Mouse (Mus musculus) liver, postnatal 0 days (tissue): ENCODE data around the gene Dhx30. TPM values are rescaled to one million over a fixed set of nuclear protein-coding genes. Genes with fewer than 3 reads are reported as not detected.

Experiments
- ATAC-seq: fragments of 200-750 bp; cut with Nextera tagmentation; 2 replicates; pipeline ENCODE4 v1.8.0; 2017; ENCODE audit warnings: mild to moderate bottlenecking, moderate library complexity
- DNase-seq: peaks from one replicate; pipeline ENCODE4 v3.0.0-alpha.2; 2016
- H3K27ac ChIP-seq: fragments of 300-500 bp; sonication (generic); 2 replicates; pipeline ENCODE4 v1.5.1; 2014; ENCODE audit warnings: antibody characterized with exemption, moderate library complexity, mild to moderate bottlenecking, low read depth
- H3K27me3 ChIP-seq: fragments of 300-500 bp; sonication (generic); 2 replicates; pipeline ENCODE4 v1.6.1; 2014; ENCODE audit warnings: low read length, control low read depth, mixed read lengths; ENCODE audit not compliant: insufficient read depth
- H3K36me3 ChIP-seq: fragments of 300-500 bp; sonication (generic); replicated peaks from 2 replicates; pipeline ENCODE4 v1.6.1; 2014; ENCODE audit warnings: mild to moderate bottlenecking, control low read depth, low read length, moderate library complexity, mixed read lengths; ENCODE audit not compliant: insufficient read depth
- H3K4me1 ChIP-seq: fragments of 300-500 bp; sonication (generic); 2 replicates; pipeline ENCODE4 v1.6.1; 2014; ENCODE audit warnings: antibody characterized with exemption, mild to moderate bottlenecking, control low read depth; ENCODE audit not compliant: insufficient read depth
- H3K4me2 ChIP-seq: fragments of 300-500 bp; sonication (generic); 2 replicates; pipeline ENCODE4 v1.6.1; 2014; ENCODE audit warnings: low read depth, mild to moderate bottlenecking, low read length, moderate library complexity, mixed read lengths
- H3K4me3 ChIP-seq: fragments of 300-500 bp; sonication (generic); 2 replicates; pipeline ENCODE4 v1.5.1; 2014; ENCODE audit warnings: low read depth, low read length
- H3K9ac ChIP-seq: fragments of 300-500 bp; sonication (generic); replicated peaks from 2 replicates; pipeline ENCODE4 v1.6.1; 2014; ENCODE audit warnings: mild to moderate bottlenecking, moderate library complexity
- H3K9me3 ChIP-seq: fragments of 300-500 bp; sonication (generic); 2 replicates; pipeline ENCODE4 v1.6.1; 2016; ENCODE audit warnings: mild to moderate bottlenecking, control low read depth, low read length, mixed read lengths
- CTCF ChIP-seq: sonication (generic); IDR thresholded peaks from 2 replicates; pipeline ENCODE4 v1.5.1; 2016; ENCODE audit warnings: antibody characterized with exemption, low read depth
- EP300 ChIP-seq: IDR thresholded peaks from 2 replicates; pipeline ENCODE4 v1.6.1; 2016; ENCODE audit warnings: antibody characterized with exemption, low read depth, mild to moderate bottlenecking
- WGBS: fragments of 180-500 bp; shearing (Covaris S2); extraction: QIAGEN DNeasy Blood & Tissue Kit; methylation state at CpG from one replicate; pipeline ENCODE4 v1.1.7; 2014; ENCODE audit not compliant: insufficient replicate concordance; 5-methylcytosine and 5-hydroxymethylcytosine counted together
- polyA plus RNA-seq: library from polyadenylated mRNA; unstranded; fragments of >200 nt; fragmentation: Nextera tagmentation; extraction: Ambion mirVana; gene quantifications from 2 replicates; pipeline ENCODE4 v1.2.1, GENCODE M21; 2015

The Dhx30 gene
- polyA plus RNA-seq, 1 experiment from 2014 or later, result 24.8 TPM

GRCm38 (mm10) chr9:110053305-110054079 is 64.1 kb downstream of the Dhx30 start:
- Histone ChIP-seq H3K4me3 (no peak overlapping the region), H3K4me1 (no peaks in the 10 kb centered on the region), H3K9me3 (no peaks in the 10 kb centered on the region), H3K9ac (no peak overlapping the region), H3K4me2 (no peak overlapping the region), H3K27me3 (no peaks in the 10 kb centered on the region), H3K36me3 (no peaks in the 10 kb centered on the region), H3K27ac (no peak overlapping the region)
- WGBS, result 69% methylated on average over 8 of the region's 8 CpGs
- ATAC-seq (no peak), DNase-seq (no peak)
- no peak for TF ChIP-seq CTCF
- no peak for TF ChIP-seq EP300

GRCm38 (mm10) chr9:110052951-110053304 is 64.7 kb downstream of the Dhx30 start:
- no peak overlapping the region for H3K4me2 ChIP-seq
- no peak overlapping the region for H3K9ac ChIP-seq
- no peaks in the 10 kb centered on the region for H3K36me3 ChIP-seq
- no peaks in the 10 kb centered on the region for H3K4me1 ChIP-seq
- H3K9me3 ChIP-seq, result no peaks in the 10 kb centered on the region
- TF ChIP-seq CTCF (no peak), EP300 (no peak)
- no peak overlapping the region for H3K4me3 ChIP-seq
- DNase-seq (no peak), ATAC-seq (no peak)
- H3K27me3 ChIP-seq, result no peaks in the 10 kb centered on the region
- H3K27ac ChIP-seq, result no peak overlapping the region
- WGBS, result 81% methylated on average over 4 of the region's 4 CpGs

GRCm38 (mm10) chr9:110051869-110052661 is 65.6 kb downstream of the Dhx30 start:
- 81% methylated on average over 23 of the region's 23 CpGs for WGBS

GRCm38 (mm10) chr9:110051184-110051583 is 66.4 kb downstream of the Dhx30 start:
- ATAC-seq, result no peak
- DNase-seq, result no peak
- Histone ChIP-seq H3K36me3 (no peaks in the 10 kb centered on the region), H3K27me3 (no peaks in the 10 kb centered on the region), H3K4me1 (no peaks in the 10 kb centered on the region), H3K4me3 (no peak overlapping the region), H3K9me3 (no peaks in the 10 kb centered on the region), H3K4me2 (no peak overlapping the region), H3K27ac (no peak overlapping the region), H3K9ac (no peak overlapping the region)
- TF ChIP-seq EP300 (no peak), CTCF (no peak)

More at GRCm38 (mm10) chr9:110051869-110052661, 65.6 kb downstream of the Dhx30 start:
- H3K27me3 ChIP-seq, result no peaks in the 10 kb centered on the region
- H3K4me1 ChIP-seq, result no peaks in the 10 kb centered on the region
- no peak overlapping the region for H3K4me3 ChIP-seq
- H3K9ac ChIP-seq, result no peak overlapping the region
- no peak for TF ChIP-seq CTCF
- no peak for TF ChIP-seq EP300
- H3K4me2 ChIP-seq, result no peak overlapping the region
- no peaks in the 10 kb centered on the region for H3K9me3 ChIP-seq
- DNase-seq (no peak), ATAC-seq (no peak)
- no peak overlapping the region for H3K27ac ChIP-seq
- H3K36me3 ChIP-seq, result no peaks in the 10 kb centered on the region

GRCm38 (mm10) chr9:110047857-110048256 is 69.8 kb downstream of the Dhx30 start:
- 79% methylated on average over 3 of the region's 3 CpGs for WGBS
- Histone ChIP-seq H3K4me1 (no peaks in the 10 kb centered on the region), H3K9me3 (no peaks in the 10 kb centered on the region), H3K9ac (no peak overlapping the region), H3K27ac (no peak overlapping the region), H3K27me3 (no peaks in the 10 kb centered on the region), H3K4me3 (no peak overlapping the region), H3K36me3 (peaks cover 4% of the 10 kb centered on the region; the same call in 1 of the 2 replicates), H3K4me2 (no peak overlapping the region)
- ATAC-seq (no peak), DNase-seq (no peak)
- TF ChIP-seq CTCF (no peak), EP300 (no peak)

- TF ChIP-seq CTCF, result no peak
These were observed 70.4 kb downstream of the Dhx30 start for GRCm38 (mm10) chr9:110047260-110047659.

More at GRCm38 (mm10) chr9:110047260-110047659, 70.4 kb downstream of the Dhx30 start:
- Histone ChIP-seq H3K27ac (no peak overlapping the region), H3K4me3 (no peak overlapping the region), H3K4me1 (no peaks in the 10 kb centered on the region), H3K36me3 (peaks cover 4% of the 10 kb centered on the region; the same call in 1 of the 2 replicates), H3K27me3 (no peaks in the 10 kb centered on the region), H3K9ac (no peak overlapping the region), H3K9me3 (no peaks in the 10 kb centered on the region), H3K4me2 (no peak overlapping the region)
- ATAC-seq, result no peak
- DNase-seq, result no peak
